Mouse (Mus musculus) skeletal muscle tissue, postnatal 0 days (tissue): Measurements from ENCODE around the gene Olfr1394. TPM values are rescaled to one million over a fixed set of nuclear protein-coding genes. Genes with fewer than 3 reads are reported as not detected.

ENCODE experiments used
- polyA plus RNA-seq: library from polyadenylated mRNA; unstranded; fragments of >200 nt; fragmentation: Nextera tagmentation; extraction: Ambion mirVana; gene quantifications from 2 replicates; pipeline ENCODE4 v1.2.1, GENCODE M21; 2015

Gene Olfr1394
- not detected in 2 replicates for polyA plus RNA-seq

GRCm38 (mm10) chr11:49154077-49154476 is at the start of gene Olfr1394:
TSS of gene Olfr1394 (plus strand) at chr11:49154377.

GRCm38 (mm10) chr11:49114774-49115173 is 39.4 kb upstream of the Olfr1394 start, which contains the start of gene Olfr1396:
TSS of gene Olfr1396 (minus strand) at chr11:49114874.

GRCm38 (mm10) chr11:49141974-49142373 is 12.2 kb upstream of the Olfr1394 start, which contains the start of gene Olfr1395:
TSS of gene Olfr1395 (plus strand) at chr11:49142274.

GRCm38 (mm10) chr11:49186955-49187488 is 32.8 kb downstream of the Olfr1394 start, which contains the start of gene Btnl9:
TSS of gene Btnl9 (minus strand) at chr11:49187159.

GRCm38 (mm10) chr11:49203129-49203768 is 49.1 kb downstream of the Olfr1394 start, which contains the start of gene Zfp62:
TSS of gene Zfp62 (plus strand) at chr11:49203292.

Other genes starting within 250 kb of the Olfr1394 start
- 2.4 and 3.1 TPM in 2 replicates for gene Psme2b, start 208.2 kb upstream of the Olfr1394 start, polyA plus RNA-seq
- gene Olfr56, start 175.5 kb upstream of the Olfr1394 start, polyA plus RNA-seq: 0.05 and 0.10 TPM in 2 replicates
- gene 9930111J21Rik1, start 175.0 kb upstream of the Olfr1394 start, polyA plus RNA-seq: 0.51 and 0.56 TPM in 2 replicates
- 0.02 TPM in 1 of 2 replicates, not detected in the other for gene Gm12185, start 162.2 kb upstream of the Olfr1394 start, polyA plus RNA-seq
- 0.29 and 0.78 TPM in 2 replicates for gene Tgtp1, start 160.2 kb upstream of the Olfr1394 start, polyA plus RNA-seq
- 0.69 and 0.95 TPM in 2 replicates for gene 9930111J21Rik2, start 103.1 kb upstream of the Olfr1394 start, polyA plus RNA-seq
- 0.36 and 0.54 TPM in 2 replicates for gene Tgtp2, start 90.2 kb upstream of the Olfr1394 start, polyA plus RNA-seq
- 2.7 and 3.1 TPM in 2 replicates for gene Ifi47, start 77.8 kb upstream of the Olfr1394 start, polyA plus RNA-seq
- 0.12 and 0.13 TPM in 2 replicates for gene Olfr1396, start 39.5 kb upstream of the Olfr1394 start, polyA plus RNA-seq
- gene Olfr1395, start 12.1 kb upstream of the Olfr1394 start, polyA plus RNA-seq: not detected in 2 replicates
- gene Btnl9, start 32.8 kb downstream of the Olfr1394 start, polyA plus RNA-seq: 3.6 and 4.6 TPM in 2 replicates
- 13.0 and 14.6 TPM in 2 replicates for gene Zfp62, start 48.9 kb downstream of the Olfr1394 start, polyA plus RNA-seq
- 37.9 and 43.1 TPM in 2 replicates for gene Mgat1, start 89.8 kb downstream of the Olfr1394 start, polyA plus RNA-seq
- 0.09 TPM in 1 of 2 replicates, not detected in the other for gene Olfr1393, start 123.9 kb downstream of the Olfr1394 start, polyA plus RNA-seq
- gene Olfr1392, start 130.9 kb downstream of the Olfr1394 start, polyA plus RNA-seq: not detected in 2 replicates
- not detected in 2 replicates for gene Olfr10, start 150.4 kb downstream of the Olfr1394 start, polyA plus RNA-seq
- not detected in 2 replicates for gene Olfr1391, start 168.4 kb downstream of the Olfr1394 start, polyA plus RNA-seq
- not detected in 2 replicates for gene Olfr1390, start 180.8 kb downstream of the Olfr1394 start, polyA plus RNA-seq